In the genomic region with DNA sequence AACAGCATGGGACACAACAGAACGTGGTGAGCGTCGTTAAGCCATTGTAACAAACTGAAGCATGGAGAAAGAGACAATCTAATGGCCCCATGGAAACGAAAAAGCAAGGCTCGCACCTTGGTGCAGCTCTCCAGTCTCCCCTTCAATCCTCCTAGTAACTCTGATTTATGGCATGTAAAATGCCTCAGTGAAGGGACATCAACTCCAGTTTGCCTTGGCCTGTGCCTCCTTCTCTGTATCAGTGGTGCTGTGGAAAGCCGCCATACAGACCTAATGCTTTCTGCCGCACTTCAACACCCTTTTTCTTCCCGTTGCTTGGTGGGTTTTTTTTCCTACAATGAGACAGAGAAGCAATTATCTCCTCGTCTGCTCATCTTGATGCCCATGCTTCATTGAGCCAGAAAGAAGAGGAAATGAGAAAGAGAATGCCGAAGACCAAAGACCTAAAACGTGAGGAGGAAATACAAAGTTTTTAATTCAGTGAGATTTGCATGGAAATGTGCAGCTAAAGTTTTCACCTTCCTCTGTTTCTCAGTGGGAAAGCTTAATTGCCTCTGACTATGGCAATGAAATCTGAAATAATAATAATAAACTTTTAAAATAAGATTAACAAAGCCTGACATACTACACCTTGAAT, we compare ENCODE assay signal across 22 mouse cellular contexts.
DNase-seq lines count a peak whose midpoint lies in the region; ATAC-seq and TF ChIP-seq lines count a peak whose summit lies in the region.
"Had no signal": no experiment of that assay in that cellular context is flagged by ENCODE, and none has a peak within 500 bp of the region (broad histone marks: within the 10 kb centered on the region; RNA-seq: fewer than 3 reads in every experiment).

No protein-coding gene starts in this region.

- no peak overlapping the region for H3K4me2 ChIP-seq in kidney, embryonic 15.5 days
- no peak overlapping the region for H3K4me2 ChIP-seq in midbrain, postnatal 0 days (ENCODE audit: low read depth, low read length, poor library complexity, severe bottlenecking)
- no peak overlapping the region for H3K4me2 ChIP-seq in midbrain, embryonic 15.5 days
- no peak overlapping the region for H3K4me2 ChIP-seq in CH12.LX (ENCODE audit: insufficient read depth, low read depth, poor library complexity, severe bottlenecking)
- H3K4me2 ChIP-seq: forebrain, embryonic 13.5 days; heart, embryonic 12.5 days; heart, embryonic 15.5 days; hindbrain, embryonic 14.5 days had no signal

- H3K4me1 ChIP-seq in kidney, embryonic 15.5 days = no peaks in the 10 kb centered on the region
- H3K4me1 ChIP-seq in midbrain, postnatal 0 days (ENCODE audit: insufficient read depth, low read length) = no peaks in the 10 kb centered on the region
- H3K4me1 ChIP-seq in midbrain, embryonic 15.5 days = no peaks in the 10 kb centered on the region
- H3K4me1 ChIP-seq in CH12.LX (ENCODE audit: control insufficient read depth in 1 of 2, insufficient read depth in 2 of 2) = peaks cover 0 to 13% of the 10 kb centered on the region in 2 experiments; a peak in 2 of 4 replicates
- H3K4me1 ChIP-seq: forebrain, embryonic 10.5 days; forebrain, embryonic 13.5 days; heart, embryonic 12.5 days; heart, embryonic 15.5 days; hindbrain, embryonic 10.5 days had no signal

- DNase-seq in kidney, adult 8-10 months = no peak
- peak; percentile 8 for DNase-seq in midbrain, postnatal 0 days (ENCODE audit: low spot score)
- DNase-seq in CH12.LX (ENCODE audit: extremely low read depth) = peak; percentile 16
- DNase-seq in left cerebral cortex, postnatal 36 days (ENCODE audit: low spot score in 2 of 2) = no peak
- DNase-seq: adrenal gland, postnatal 36 days; cerebellum, adult 18-20 months; cerebellum, adult 9-10 months; cerebellum, postnatal 14 days; gastrocnemius, postnatal 14 days; heart, adult 18-20 months; heart, postnatal 10 days; heart, postnatal 36 days had no signal

- no peak for TF ChIP-seq POLR2A in CH12.LX (IDR thresholded peaks at IDR 0.05; ENCODE audit: low read depth, low read length)

- no peak for TF ChIP-seq RAD21 in CH12.LX (IDR thresholded peaks at IDR 0.05; ENCODE audit: low read depth, low read length)

- intact Hi-C loops in left cerebral cortex, postnatal 36 days (cut with DNase I) = no loop called here

- H3K27ac ChIP-seq in kidney, embryonic 15.5 days = 0 out of 2 replicates have a peak overlapping the region, but pooled peaks have one; percentile 22
- H3K27ac ChIP-seq in midbrain, postnatal 0 days (ENCODE audit: low read depth, low read length) = no peak overlapping the region
- no peak overlapping the region for H3K27ac ChIP-seq in midbrain, embryonic 15.5 days
- H3K27ac ChIP-seq in CH12.LX (ENCODE audit: insufficient read depth, low read depth) = no peak overlapping the region
- H3K27ac ChIP-seq: forebrain, embryonic 10.5 days; forebrain, embryonic 13.5 days; heart, embryonic 15.5 days; hindbrain, embryonic 10.5 days; hindbrain, embryonic 14.5 days had no signal

- no peak for TF ChIP-seq EP300 in CH12.LX (IDR thresholded peaks at IDR 0.05; ENCODE audit: low read length)

- no peaks in the 10 kb centered on the region for H3K36me3 ChIP-seq in kidney, embryonic 15.5 days
- no peaks in the 10 kb centered on the region for H3K36me3 ChIP-seq in midbrain, postnatal 0 days (ENCODE audit: insufficient read depth, low read length)
- no peaks in the 10 kb centered on the region for H3K36me3 ChIP-seq in midbrain, embryonic 15.5 days (replicated peaks)
- no peaks in the 10 kb centered on the region for H3K36me3 ChIP-seq in CH12.LX (replicated peaks in 1 of 2; ENCODE audit: control insufficient read depth in 1 of 2, insufficient read depth in 1 of 2, low read length in 1 of 2)
- H3K36me3 ChIP-seq: forebrain, embryonic 10.5 days; G1E; heart, embryonic 12.5 days; heart, embryonic 15.5 days; hindbrain, embryonic 10.5 days had no signal

- H3K9ac ChIP-seq in kidney, embryonic 15.5 days = no peak overlapping the region
- H3K9ac ChIP-seq in midbrain, postnatal 0 days (replicated peaks; ENCODE audit: low read length, poor library complexity, severe bottlenecking) = no peak overlapping the region
- no peak overlapping the region for H3K9ac ChIP-seq in midbrain, embryonic 15.5 days
- H3K9ac ChIP-seq in CH12.LX (ENCODE audit: insufficient read depth, low read depth) = no peak overlapping the region
- H3K9ac ChIP-seq: forebrain, embryonic 13.5 days; heart, embryonic 12.5 days; heart, embryonic 15.5 days; hindbrain, embryonic 14.5 days had no signal

- H3K4me3 ChIP-seq in kidney, embryonic 15.5 days (replicated peaks) = no peak overlapping the region
- H3K4me3 ChIP-seq in midbrain, postnatal 0 days (ENCODE audit: low read depth, low read length) = no peak overlapping the region
- H3K4me3 ChIP-seq in midbrain, embryonic 15.5 days = no peak overlapping the region
- no peak overlapping the region for H3K4me3 ChIP-seq in CH12.LX (replicated peaks in 1 of 3; ENCODE audit: low read depth in 2 of 3, low read length in 2 of 3, poor library complexity in 1 of 3)
- H3K4me3 ChIP-seq: forebrain, embryonic 10.5 days; forebrain, embryonic 13.5 days; heart, embryonic 12.5 days; heart, embryonic 15.5 days; hindbrain, embryonic 10.5 days had no signal

- no peaks in the 10 kb centered on the region for H3K79me2 ChIP-seq in CH12.LX (replicated peaks; ENCODE audit: control insufficient read depth, extremely low read depth, insufficient read depth, poor library complexity, severe bottlenecking)

- WGBS in kidney, embryonic 15.5 days = 40% methylated on average over 11 of the region's 11 CpGs
- 70% methylated on average over 11 of the region's 11 CpGs for WGBS in midbrain, postnatal 0 days
- WGBS in midbrain, embryonic 15.5 days = 67% methylated on average over 11 of the region's 11 CpGs

- ATAC-seq in kidney, embryonic 15.5 days (replicated peaks; ENCODE audit: low FRiP score) = peak; percentile 76
- no peak for ATAC-seq in midbrain, postnatal 0 days (ENCODE audit: low FRiP score)
- no peak for ATAC-seq in midbrain, embryonic 15.5 days (replicated peaks)
- ATAC-seq: forebrain, embryonic 13.5 days; forebrain, embryonic 16.5 days had no signal

- H3K27me3 ChIP-seq in kidney, embryonic 15.5 days = no peaks in the 10 kb centered on the region
- no peaks in the 10 kb centered on the region for H3K27me3 ChIP-seq in midbrain, postnatal 0 days (ENCODE audit: insufficient read depth, low read length)
- no peaks in the 10 kb centered on the region for H3K27me3 ChIP-seq in midbrain, embryonic 15.5 days (replicated peaks)
- peaks cover 11% of the 10 kb centered on the region for H3K27me3 ChIP-seq in CH12.LX (replicated peaks)
- H3K27me3 ChIP-seq: forebrain, embryonic 13.5 days; heart, embryonic 12.5 days; heart, embryonic 15.5 days had no signal

- in situ Hi-C loops in CH12.LX (cut with MboI; ENCODE audit: low pct_ligation_motif_present, low pct_unique_long_range_greater_than_20kb, low sequenced_read_pairs) = no loop called here

- H3K9me3 ChIP-seq in kidney, embryonic 15.5 days (replicated peaks) = no peaks in the 10 kb centered on the region
- H3K9me3 ChIP-seq in midbrain, postnatal 0 days (ENCODE audit: low read length) = no peaks in the 10 kb centered on the region
- H3K9me3 ChIP-seq in midbrain, embryonic 15.5 days = no peaks in the 10 kb centered on the region
- peaks cover 3% of the 10 kb centered on the region for H3K9me3 ChIP-seq in CH12.LX (replicated peaks; ENCODE audit: low read length)
- H3K9me3 ChIP-seq: forebrain, embryonic 10.5 days; forebrain, embryonic 13.5 days; heart, embryonic 12.5 days; heart, embryonic 15.5 days; hindbrain, embryonic 10.5 days had no signal

- dilution Hi-C loops in CH12.LX (cut with MboI; ENCODE audit: extremely low pct_ligation_motif_present, extremely low pct_unique_long_range_greater_than_20kb, low sequenced_read_pairs) = no loop called here

- TF ChIP-seq CTCF in midbrain, postnatal 0 days (IDR thresholded peaks at IDR 0.05) = no peak
- no peak for TF ChIP-seq CTCF in CH12.LX (conservative IDR thresholded peaks at IDR 0.05 in 1 of 2, IDR thresholded peaks at IDR 0.05 in 1 of 2; ENCODE audit: low read depth in 2 of 2, low read length in 2 of 2)

TF ChIP-seq in CH12.LX, 34 proteins besides CTCF, POLR2A, EP300 and RAD21:
- TF ChIP-seq TBP (conservative IDR thresholded peaks at IDR 0.05; ENCODE audit: low read depth, low read length) (no peak), BHLHE40 (IDR thresholded peaks at IDR 0.05; ENCODE audit: low read depth, low read length) (peak; percentile 80), E2F4 (IDR thresholded peaks at IDR 0.05; ENCODE audit: insufficient replicate concordance, low read depth, low read length) (no peak), IRF4 (IDR thresholded peaks at IDR 0.05; ENCODE audit: low read depth, low read length) (no peak), NELFE (IDR thresholded peaks at IDR 0.05; ENCODE audit: low read depth, low read length) (no peak)

Comparison
In these comparisons a context has a peak if more than half of its experiments do, and no peak if none do; other contexts are left out.
1. DNase-seq: peak in midbrain, postnatal 0 days (single experiment) and CH12.LX (single experiment); none in kidney, adult 8-10 months (0 of 2) and left cerebral cortex, postnatal 36 days (0 of 2).